35 mouse cellular contexts compared by ENCODE assay signal in the genomic region with DNA sequence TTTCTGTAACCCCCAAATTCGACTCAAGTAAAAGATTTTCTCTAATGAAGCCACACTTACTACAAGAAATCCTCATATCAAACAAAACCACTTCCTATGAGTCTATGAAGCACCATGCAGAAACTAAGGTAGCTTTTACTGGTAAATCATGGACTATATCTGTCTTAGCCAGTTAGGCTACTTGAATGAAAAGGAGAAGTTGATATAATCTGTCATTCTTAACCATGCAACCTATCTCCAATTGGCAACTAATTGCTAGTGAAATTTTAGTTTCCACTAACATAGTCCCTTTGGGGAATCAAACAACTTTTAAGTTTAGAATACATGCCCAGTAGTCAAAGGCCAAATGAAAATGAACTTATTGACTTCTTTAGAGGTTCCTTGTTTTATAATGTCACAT.
"Had no signal": no experiment of that assay in that cellular context is flagged by ENCODE, and none has a peak within 500 bp of the region (broad histone marks: within the 10 kb centered on the region; RNA-seq: fewer than 3 reads in every experiment).

No protein-coding gene starts in this region.

- H3K9ac ChIP-seq: heart, embryonic 12.5 days; heart, embryonic 13.5 days; heart, embryonic 15.5 days; hindbrain, embryonic 12.5 days; hindbrain, embryonic 13.5 days; hindbrain, embryonic 14.5 days; hindbrain, embryonic 15.5 days; intestine, embryonic 15.5 days; kidney, embryonic 15.5 days had no signal

- H3K9me3 ChIP-seq: heart, embryonic 10.5 days; heart, embryonic 12.5 days; heart, embryonic 13.5 days; heart, embryonic 15.5 days; hindbrain, embryonic 10.5 days; hindbrain, embryonic 12.5 days; hindbrain, embryonic 13.5 days; hindbrain, embryonic 15.5 days; intestine, embryonic 15.5 days; kidney, embryonic 15.5 days had no signal

- H3K36me3 ChIP-seq: heart, embryonic 10.5 days; heart, embryonic 12.5 days; heart, embryonic 13.5 days; heart, embryonic 15.5 days; hindbrain, embryonic 10.5 days; hindbrain, embryonic 12.5 days; hindbrain, embryonic 13.5 days; hindbrain, embryonic 15.5 days; intestine, embryonic 15.5 days; kidney, embryonic 15.5 days had no signal

- H3K27me3 ChIP-seq: heart, embryonic 12.5 days; heart, embryonic 13.5 days; heart, embryonic 15.5 days; hindbrain, embryonic 12.5 days; hindbrain, embryonic 13.5 days; hindbrain, embryonic 15.5 days; intestine, embryonic 15.5 days; kidney, embryonic 15.5 days had no signal

- ATAC-seq: hindbrain, embryonic 16.5 days; hindbrain, postnatal 0 days; inflammation-experienced regulatory T-cells, adult 6 months; intestine, embryonic 15.5 days; intestine, postnatal 0 days had no signal

- H3K4me1 ChIP-seq: heart, embryonic 10.5 days; heart, embryonic 12.5 days; heart, embryonic 13.5 days; heart, embryonic 15.5 days; hindbrain, embryonic 10.5 days; hindbrain, embryonic 12.5 days; hindbrain, embryonic 13.5 days; hindbrain, embryonic 15.5 days; intestine, embryonic 15.5 days; kidney, embryonic 15.5 days had no signal

- H3K27ac ChIP-seq: heart, embryonic 10.5 days; heart, embryonic 13.5 days; heart, embryonic 15.5 days; hindbrain, embryonic 10.5 days; hindbrain, embryonic 12.5 days; hindbrain, embryonic 13.5 days; hindbrain, embryonic 14.5 days; hindbrain, embryonic 15.5 days; hindbrain, postnatal 0 days; intestine, embryonic 15.5 days; kidney, embryonic 15.5 days; kidney, postnatal 0 days; layer of hippocampus, adult 2 months; left cerebral cortex, adult 2 months had no signal

- DNase-seq: heart, postnatal 10 days; heart, postnatal 14 days; heart, postnatal 36 days; heart, postnatal 4 days; kidney, adult 11 months; kidney, adult 18-20 months; kidney, adult 2 months; kidney, adult 8-10 months; kidney, adult 9 months; kidney, postnatal 10 days; kidney, postnatal 14 days; kidney, postnatal 25 days; kidney, postnatal 36 days; kidney, postnatal 4 days; layer of hippocampus, adult 9-11 months; layer of hippocampus, postnatal 36 days had no signal

- H3K4me2 ChIP-seq: heart, embryonic 11.5 days; heart, embryonic 12.5 days; heart, embryonic 13.5 days; heart, embryonic 15.5 days; hindbrain, embryonic 12.5 days; hindbrain, embryonic 13.5 days; hindbrain, embryonic 14.5 days; hindbrain, embryonic 15.5 days; intestine, embryonic 15.5 days; kidney, embryonic 15.5 days had no signal

- H3K4me3 ChIP-seq: heart, embryonic 10.5 days; heart, embryonic 12.5 days; heart, embryonic 13.5 days; heart, embryonic 15.5 days; hindbrain, embryonic 10.5 days; hindbrain, embryonic 12.5 days; hindbrain, embryonic 13.5 days; hindbrain, embryonic 15.5 days; intestine, embryonic 15.5 days; kidney, embryonic 15.5 days; layer of hippocampus, adult 2 months; left cerebral cortex, adult 2 months had no signal
